Mouse (Mus musculus): ENCODE measurements around the gene AA467197. TPM values are rescaled to one million over a fixed set of nuclear protein-coding genes. Genes with fewer than 3 reads are reported as not detected.
A peak's percentile ranks its signal among the peaks of the same experiment; 100 is the strongest.

The AA467197 gene
- polyA plus RNA-seq, 1 experiment, result 31.5 TPM

- WGBS, result 84% methylated on average over 9 of the region's 9 CpGs
- peaks cover 3% of the 10 kb centered on the region; the same call in 1 of the 2 replicates for H3K4me1 ChIP-seq (ENCODE audit: control insufficient read depth, insufficient read depth, low read length)
- TF ChIP-seq CTCF (IDR thresholded peaks at IDR 0.05; ENCODE audit: control insufficient read depth, insufficient read depth, low read length) (no peak), POLR2A (IDR thresholded peaks at IDR 0.05; ENCODE audit: borderline replicate concordance, control insufficient read depth, low read depth, low read length) (no peak)
- H3K4me3 ChIP-seq (replicated peaks; ENCODE audit: control insufficient read depth, low read depth, low read length), result no peak overlapping the region
- no peak overlapping the region for H3K27ac ChIP-seq (ENCODE audit: control insufficient read depth, insufficient read depth, low read depth, low read length, poor library complexity)
Observed at GRCm38 (mm10) chr2:122608820-122609219, 28.0 kb upstream of the AA467197 start.

GRCm38 (mm10) chr2:122610746-122611653 lies 25.8 kb upstream of the AA467197 start, which contains the start of gene Gatm:
TSS of gene Gatm (minus strand) at chr2:122611303.
- 2% methylated on average over 48 of the region's 48 CpGs for WGBS
- peak; percentile 50; the same call in 1 of the 2 replicates for TF ChIP-seq POLR2A (IDR thresholded peaks at IDR 0.05; ENCODE audit: borderline replicate concordance, control insufficient read depth, low read depth, low read length)
- TF ChIP-seq CTCF (IDR thresholded peaks at IDR 0.05; ENCODE audit: control insufficient read depth, insufficient read depth, low read length), result no peak
- H3K4me1 ChIP-seq (ENCODE audit: control insufficient read depth, insufficient read depth, low read length), result peaks cover 3% of the 10 kb centered on the region; the same call in 1 of the 2 replicates
- H3K4me3 ChIP-seq (replicated peaks; ENCODE audit: control insufficient read depth, low read depth, low read length), result peak within 1 kb of the TSS; percentile 67
- H3K27ac ChIP-seq (ENCODE audit: control insufficient read depth, insufficient read depth, low read depth, low read length, poor library complexity), result peak within 1 kb of the TSS; percentile 15; the same call in 1 of the 2 replicates

GRCm38 (mm10) chr2:122611654-122611973 lies 25.2 kb upstream of the AA467197 start:
- Histone ChIP-seq H3K4me3 (replicated peaks; ENCODE audit: control insufficient read depth, low read depth, low read length) (peak overlapping the region; percentile 67), H3K4me1 (ENCODE audit: control insufficient read depth, insufficient read depth, low read length) (peaks cover 3% of the 10 kb centered on the region; the same call in 1 of the 2 replicates), H3K27ac (ENCODE audit: control insufficient read depth, insufficient read depth, low read depth, low read length, poor library complexity) (no peak overlapping the region)
- TF ChIP-seq CTCF (IDR thresholded peaks at IDR 0.05; ENCODE audit: control insufficient read depth, insufficient read depth, low read length), result no peak
- WGBS, result 90% methylated on average over 4 of the region's 4 CpGs

GRCm38 (mm10) chr2:122616237-122616636 lies 20.5 kb upstream of the AA467197 start:
- no peak for TF ChIP-seq POLR2A (IDR thresholded peaks at IDR 0.05; ENCODE audit: borderline replicate concordance, control insufficient read depth, low read depth, low read length)
- no peak for TF ChIP-seq CTCF (IDR thresholded peaks at IDR 0.05; ENCODE audit: control insufficient read depth, insufficient read depth, low read length)
- WGBS, result 88% methylated on average over 6 of the region's 6 CpGs
- Histone ChIP-seq H3K4me1 (ENCODE audit: control insufficient read depth, insufficient read depth, low read length) (no peaks in the 10 kb centered on the region; the same call in 1 of the 2 replicates), H3K4me3 (replicated peaks; ENCODE audit: control insufficient read depth, low read depth, low read length) (no peak overlapping the region), H3K27ac (ENCODE audit: control insufficient read depth, insufficient read depth, low read depth, low read length, poor library complexity) (no peak overlapping the region)

- 72% methylated on average over 6 of the region's 6 CpGs for WGBS
- no peak overlapping the region for H3K27ac ChIP-seq (ENCODE audit: control insufficient read depth, insufficient read depth, low read depth, low read length, poor library complexity)
- no peak overlapping the region for H3K4me3 ChIP-seq (replicated peaks; ENCODE audit: control insufficient read depth, low read depth, low read length)
- H3K4me1 ChIP-seq (ENCODE audit: control insufficient read depth, insufficient read depth, low read length), result no peaks in the 10 kb centered on the region; the same call in 1 of the 2 replicates
- TF ChIP-seq POLR2A (IDR thresholded peaks at IDR 0.05; ENCODE audit: borderline replicate concordance, control insufficient read depth, low read depth, low read length) (no peak), CTCF (IDR thresholded peaks at IDR 0.05; ENCODE audit: control insufficient read depth, insufficient read depth, low read length) (no peak)
Observed at GRCm38 (mm10) chr2:122617792-122618191, 19.0 kb upstream of the AA467197 start.

- WGBS, result 73% methylated on average over 4 of the region's 4 CpGs
Observed at GRCm38 (mm10) chr2:122618719-122619118, 18.1 kb upstream of the AA467197 start.

GRCm38 (mm10) chr2:122621337-122622110 lies 15.3 kb upstream of the AA467197 start:
- no peak for TF ChIP-seq CTCF (IDR thresholded peaks at IDR 0.05; ENCODE audit: control insufficient read depth, insufficient read depth, low read length)
- no peak for TF ChIP-seq POLR2A (IDR thresholded peaks at IDR 0.05; ENCODE audit: borderline replicate concordance, control insufficient read depth, low read depth, low read length)
- H3K4me1 ChIP-seq (ENCODE audit: control insufficient read depth, insufficient read depth, low read length), result no peaks in the 10 kb centered on the region; the same call in 1 of the 2 replicates
- no peak overlapping the region for H3K27ac ChIP-seq (ENCODE audit: control insufficient read depth, insufficient read depth, low read depth, low read length, poor library complexity)
- no peak overlapping the region for H3K4me3 ChIP-seq (replicated peaks; ENCODE audit: control insufficient read depth, low read depth, low read length)
- 76% methylated on average over 9 of the region's 9 CpGs for WGBS

More at GRCm38 (mm10) chr2:122618719-122619118, 18.1 kb upstream of the AA467197 start:
- no peak for TF ChIP-seq POLR2A (IDR thresholded peaks at IDR 0.05; ENCODE audit: borderline replicate concordance, control insufficient read depth, low read depth, low read length)
- TF ChIP-seq CTCF (IDR thresholded peaks at IDR 0.05; ENCODE audit: control insufficient read depth, insufficient read depth, low read length), result no peak
- H3K27ac ChIP-seq (ENCODE audit: control insufficient read depth, insufficient read depth, low read depth, low read length, poor library complexity), result no peak overlapping the region
- H3K4me3 ChIP-seq (replicated peaks; ENCODE audit: control insufficient read depth, low read depth, low read length), result no peak overlapping the region
- no peaks in the 10 kb centered on the region; the same call in 1 of the 2 replicates for H3K4me1 ChIP-seq (ENCODE audit: control insufficient read depth, insufficient read depth, low read length)

- Histone ChIP-seq H3K4me3 (replicated peaks; ENCODE audit: control insufficient read depth, low read depth, low read length) (no peak overlapping the region), H3K4me1 (ENCODE audit: control insufficient read depth, insufficient read depth, low read length) (no peaks in the 10 kb centered on the region), H3K27ac (ENCODE audit: control insufficient read depth, insufficient read depth, low read depth, low read length, poor library complexity) (no peak overlapping the region)
- 68% methylated on average over 7 of the region's 7 CpGs for WGBS
- no peak for TF ChIP-seq POLR2A (IDR thresholded peaks at IDR 0.05; ENCODE audit: borderline replicate concordance, control insufficient read depth, low read depth, low read length)
- no peak for TF ChIP-seq CTCF (IDR thresholded peaks at IDR 0.05; ENCODE audit: control insufficient read depth, insufficient read depth, low read length)
Observed at GRCm38 (mm10) chr2:122625930-122626329, 10.9 kb upstream of the AA467197 start.

All from bone marrow, adult 2 months (tissue).